Mouse (Mus musculus) heart, adult 11 months (tissue): Measurements from ENCODE around the gene Creb5.

Source experiments
- DNase-seq: peaks from one replicate; pipeline ENCODE4 v3.0.0; 2022

The Creb5 gene

GRCm38 (mm10) chr6:53709694-53710442, 422.8 kb downstream of the Creb5 start:
- no peak for DNase-seq

GRCm38 (mm10) chr6:53710560-53710959, 423.5 kb downstream of the Creb5 start:
- no peak for DNase-seq

- no peak for DNase-seq
These were observed 426.1 kb downstream of the Creb5 start for GRCm38 (mm10) chr6:53713152-53713551.

- DNase-seq, result peak; percentile 99
These were observed 427.8 kb downstream of the Creb5 start for GRCm38 (mm10) chr6:53714908-53715321.

GRCm38 (mm10) chr6:53716013-53716412, 428.9 kb downstream of the Creb5 start:
- no peak for DNase-seq

- DNase-seq, result no peak
These were observed 432.9 kb downstream of the Creb5 start for GRCm38 (mm10) chr6:53720009-53720408.

GRCm38 (mm10) chr6:53721595-53721994, 434.5 kb downstream of the Creb5 start:
- DNase-seq, result peak; percentile 94

- DNase-seq, result no peak
These were observed 435.6 kb downstream of the Creb5 start for GRCm38 (mm10) chr6:53722694-53723093.

- DNase-seq, result no peak
These were observed 443.4 kb downstream of the Creb5 start for GRCm38 (mm10) chr6:53730487-53730886.

GRCm38 (mm10) chr6:53730996-53731485, 444.0 kb downstream of the Creb5 start:
- no peak for DNase-seq

- no peak for DNase-seq
These were observed 446.5 kb downstream of the Creb5 start for GRCm38 (mm10) chr6:53733546-53733945.

GRCm38 (mm10) chr6:53733999-53734398, 446.9 kb downstream of the Creb5 start:
- DNase-seq, result no peak

- no peak for DNase-seq
These were observed 448.6 kb downstream of the Creb5 start for GRCm38 (mm10) chr6:53735696-53736095.

- no peak for DNase-seq
These were observed 451.1 kb downstream of the Creb5 start for GRCm38 (mm10) chr6:53738206-53738605.

- no peak for DNase-seq
These were observed 454.2 kb downstream of the Creb5 start for GRCm38 (mm10) chr6:53741222-53741621.
